Mouse (Mus musculus): ENCODE measurements around the gene Iffo1. TPM values are rescaled to one million over a fixed set of nuclear protein-coding genes. Genes with fewer than 3 reads are reported as not detected.

The Iffo1 gene
- polyA plus RNA-seq, 1 experiment from 2014 or later, result 4.8 TPM

DNA sequence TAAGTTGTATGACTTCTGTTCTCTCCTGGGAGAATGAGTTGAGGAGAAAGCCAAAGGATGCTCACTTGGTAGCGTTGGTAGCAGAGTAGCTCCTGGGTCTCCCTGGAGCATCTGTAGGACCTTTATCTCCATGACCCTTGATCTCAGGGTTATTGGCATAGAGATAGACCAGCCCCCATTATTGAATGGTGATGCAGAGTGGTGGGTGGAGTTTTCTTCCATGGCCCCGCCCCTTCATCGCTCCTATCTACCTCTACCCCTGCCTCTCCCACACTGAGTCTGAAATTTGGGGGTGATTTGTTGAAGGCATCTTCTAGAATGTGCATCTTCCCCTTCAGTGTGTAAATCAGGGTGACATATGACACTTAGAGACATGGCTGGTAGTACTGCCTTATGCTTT is 11.4 kb downstream of the Iffo1 start:
- ATAC-seq (peak; percentile 69), DNase-seq (peak; percentile 57)
- TF ChIP-seq EP300 (IDR thresholded peaks at IDR 0.05; ENCODE audit: low read depth) (no peak), CTCF (IDR thresholded peaks at IDR 0.05; ENCODE audit: low read depth) (no peak)
- H3K9me3 ChIP-seq (ENCODE audit: low read length), result no peaks in the 10 kb centered on the region
- peaks cover 37% of the 10 kb centered on the region for H3K36me3 ChIP-seq (replicated peaks; ENCODE audit: insufficient read depth, low read length)
- no peak overlapping the region for H3K4me2 ChIP-seq (ENCODE audit: low read depth, low read length)
- no peak overlapping the region for H3K4me3 ChIP-seq (ENCODE audit: low read depth, low read length)
- H3K27me3 ChIP-seq (ENCODE audit: insufficient read depth, low read length), result no peaks in the 10 kb centered on the region
- H3K27ac ChIP-seq (ENCODE audit: low read depth), result peak overlapping the region; percentile 70; the same call in 1 of the 2 replicates
- no peak overlapping the region for H3K9ac ChIP-seq (replicated peaks)
- WGBS (ENCODE audit: insufficient replicate concordance), result 62% methylated on average over 3 of the region's 3 CpGs
- peaks cover 15% of the 10 kb centered on the region for H3K4me1 ChIP-seq (ENCODE audit: insufficient read depth)

DNA sequence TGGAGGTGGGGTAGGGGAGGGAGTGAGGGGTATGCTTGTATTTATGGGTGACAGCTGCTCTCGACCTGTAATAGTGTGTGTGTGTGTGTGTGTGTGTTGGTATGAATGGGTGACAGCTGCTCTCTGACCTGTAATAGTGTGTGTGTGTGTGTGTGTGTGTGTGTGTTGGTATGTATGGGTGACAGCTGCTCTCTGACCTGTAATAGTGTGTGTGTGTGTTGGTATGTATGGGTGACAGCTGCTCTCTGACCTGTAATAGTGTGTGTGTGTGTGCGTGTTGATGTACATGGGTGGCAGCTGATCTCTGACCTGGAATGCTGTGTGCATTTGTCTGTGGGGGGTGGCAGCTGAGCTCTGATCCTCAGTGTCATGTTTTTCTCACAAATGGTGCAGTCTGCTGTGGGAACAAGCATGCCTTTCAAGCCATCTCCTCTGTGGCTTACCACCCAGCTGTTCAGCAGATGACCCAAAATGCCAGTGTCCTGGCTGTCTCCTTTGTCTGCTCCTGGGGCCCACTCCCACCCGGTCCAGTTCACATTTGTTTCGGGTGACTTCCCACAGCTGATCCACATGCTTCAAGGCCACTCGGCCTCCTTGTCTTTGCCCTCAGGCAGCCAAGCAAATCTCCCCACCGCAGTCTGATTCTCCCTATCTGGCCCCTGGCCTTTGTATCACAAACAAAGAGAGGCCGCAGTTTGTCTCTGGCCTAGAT is 12.0 kb downstream of the Iffo1 start:
- H3K27ac ChIP-seq (ENCODE audit: low read depth), result peak overlapping the region; percentile 70
- DNase-seq (no peak), ATAC-seq (peak; percentile 58)
- H3K4me1 ChIP-seq (ENCODE audit: insufficient read depth), result peaks cover 15% of the 10 kb centered on the region
- TF ChIP-seq CTCF (IDR thresholded peaks at IDR 0.05; ENCODE audit: low read depth), result no peak
- no peak for TF ChIP-seq EP300 (IDR thresholded peaks at IDR 0.05; ENCODE audit: low read depth)
- H3K4me3 ChIP-seq (ENCODE audit: low read depth, low read length), result no peak overlapping the region
- H3K9me3 ChIP-seq (ENCODE audit: low read length), result no peaks in the 10 kb centered on the region
- peaks cover 36% of the 10 kb centered on the region for H3K36me3 ChIP-seq (replicated peaks; ENCODE audit: insufficient read depth, low read length)
- no peaks in the 10 kb centered on the region for H3K27me3 ChIP-seq (ENCODE audit: insufficient read depth, low read length)
- no peak overlapping the region for H3K4me2 ChIP-seq (ENCODE audit: low read depth, low read length)
- no peak overlapping the region for H3K9ac ChIP-seq (replicated peaks)
- WGBS (ENCODE audit: insufficient replicate concordance), result 68% methylated on average over 7 of the region's 7 CpGs

DNA sequence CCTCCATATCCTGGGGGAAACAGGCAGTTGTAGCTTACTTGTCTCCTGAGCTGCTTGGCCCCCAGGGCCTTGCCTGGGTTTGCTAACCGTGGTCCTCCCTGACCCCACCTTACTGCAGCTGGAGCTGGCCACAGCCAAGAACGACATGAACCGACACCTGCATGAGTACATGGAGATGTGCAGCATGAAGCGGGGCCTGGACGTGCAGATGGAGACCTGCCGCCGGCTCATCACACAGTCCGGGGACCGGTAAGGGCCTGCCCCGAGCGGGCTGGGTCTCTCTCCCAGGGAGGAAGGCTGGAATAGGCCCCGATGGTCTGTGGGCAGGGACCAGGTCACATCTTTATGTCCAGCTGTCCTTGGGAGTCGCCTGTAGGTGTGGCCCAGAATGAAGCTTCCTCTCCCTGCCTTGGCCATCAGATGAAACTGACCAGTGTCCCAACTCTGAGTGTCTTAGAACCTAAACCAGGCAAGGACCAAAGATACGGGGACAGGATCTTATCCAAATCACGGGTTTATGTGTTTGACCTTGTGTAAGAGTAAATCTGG is 14.0 kb downstream of the Iffo1 start:
- no peak overlapping the region for H3K27ac ChIP-seq (ENCODE audit: low read depth)
- WGBS (ENCODE audit: insufficient replicate concordance), result 82% methylated on average over 15 of the region's 15 CpGs

DNA sequence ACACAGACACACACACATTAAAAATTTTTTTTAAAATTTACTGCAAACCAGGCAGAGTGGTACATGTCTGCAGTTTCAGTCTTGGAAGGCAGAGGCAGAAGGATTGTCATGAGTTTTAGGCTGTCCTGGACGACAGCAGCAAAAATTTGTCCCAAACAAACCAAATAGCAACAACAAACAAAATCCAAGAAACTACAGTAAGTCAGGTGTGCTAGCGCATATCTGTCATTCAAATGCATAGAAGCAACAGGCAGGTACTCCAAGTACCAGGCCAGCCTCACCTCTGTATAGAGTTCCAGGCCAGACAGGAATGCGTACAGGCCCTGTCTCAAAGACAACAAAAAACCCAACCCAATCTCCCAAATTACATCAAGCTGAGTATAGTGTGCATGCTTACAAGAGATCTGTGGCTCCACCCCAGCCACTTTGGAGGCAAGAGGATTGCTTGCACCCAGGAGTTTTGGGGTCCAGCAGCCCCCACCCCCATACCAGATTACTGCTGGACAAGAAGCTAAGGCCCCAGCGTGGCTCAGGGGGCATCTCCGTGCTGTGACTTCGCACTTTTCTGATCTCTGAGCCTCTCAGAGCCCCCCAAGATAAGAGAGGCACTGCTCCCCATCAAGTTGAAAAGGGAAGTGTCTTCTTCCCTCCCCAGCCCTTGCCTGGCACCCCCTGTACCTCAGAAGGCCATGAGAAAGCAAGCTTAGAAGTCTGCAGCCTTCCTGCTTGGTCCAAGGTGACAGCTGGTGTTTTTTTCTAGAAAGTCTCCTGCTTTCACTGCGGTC is 14.9 kb downstream of the Iffo1 start:
- Histone ChIP-seq H3K9me3 (ENCODE audit: low read length) (no peaks in the 10 kb centered on the region), H3K4me2 (ENCODE audit: low read depth, low read length) (no peak overlapping the region), H3K4me1 (ENCODE audit: insufficient read depth) (peaks cover 26% of the 10 kb centered on the region), H3K9ac (replicated peaks) (no peak overlapping the region), H3K4me3 (ENCODE audit: low read depth, low read length) (no peak overlapping the region), H3K27me3 (ENCODE audit: insufficient read depth, low read length) (no peaks in the 10 kb centered on the region), H3K27ac (ENCODE audit: low read depth) (peak overlapping the region; percentile 34; the same call in 1 of the 2 replicates), H3K36me3 (replicated peaks; ENCODE audit: insufficient read depth, low read length) (peaks cover 37% of the 10 kb centered on the region)
- DNase-seq, result no peak
- 65% methylated on average over 7 of the region's 7 CpGs for WGBS (ENCODE audit: insufficient replicate concordance)
- ATAC-seq, result no peak
- TF ChIP-seq EP300 (IDR thresholded peaks at IDR 0.05; ENCODE audit: low read depth), result no peak

More for the DNA sequence above, 14.0 kb downstream of the Iffo1 start:
- no peak for DNase-seq
- peaks cover 35% of the 10 kb centered on the region for H3K36me3 ChIP-seq (replicated peaks; ENCODE audit: insufficient read depth, low read length)
- no peak overlapping the region for H3K4me2 ChIP-seq (ENCODE audit: low read depth, low read length)
- H3K27me3 ChIP-seq (ENCODE audit: insufficient read depth, low read length), result no peaks in the 10 kb centered on the region
- no peak overlapping the region for H3K9ac ChIP-seq (replicated peaks)
- no peaks in the 10 kb centered on the region for H3K9me3 ChIP-seq (ENCODE audit: low read length)
- TF ChIP-seq CTCF (IDR thresholded peaks at IDR 0.05; ENCODE audit: low read depth) (no peak), EP300 (IDR thresholded peaks at IDR 0.05; ENCODE audit: low read depth) (no peak)
- no peak overlapping the region for H3K4me3 ChIP-seq (ENCODE audit: low read depth, low read length)
- peaks cover 23% of the 10 kb centered on the region for H3K4me1 ChIP-seq (ENCODE audit: insufficient read depth)
- ATAC-seq, result no peak

DNA sequence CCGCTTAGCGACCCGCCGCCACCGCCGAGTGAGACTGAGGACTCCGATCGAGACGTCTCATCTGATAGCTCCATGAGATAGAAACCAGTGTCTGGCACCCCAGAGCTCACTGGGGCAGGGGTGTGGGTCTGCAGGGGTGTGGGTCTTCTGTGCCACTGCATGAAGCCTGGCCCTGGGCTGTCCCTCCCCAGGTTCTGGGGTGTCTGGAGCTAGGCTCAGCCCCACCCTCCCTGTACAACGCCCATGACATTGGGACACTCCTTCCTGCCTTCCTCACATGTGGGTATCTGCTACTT is 15.5 kb downstream of the Iffo1 start:
- H3K4me2 ChIP-seq (ENCODE audit: low read depth, low read length), result no peak overlapping the region
- 45% methylated on average over 10 of the region's 10 CpGs for WGBS (ENCODE audit: insufficient replicate concordance)

More for the DNA sequence above, 15.5 kb downstream of the Iffo1 start:
- Histone ChIP-seq H3K4me3 (ENCODE audit: low read depth, low read length) (no peak overlapping the region), H3K27me3 (ENCODE audit: insufficient read depth, low read length) (no peaks in the 10 kb centered on the region), H3K36me3 (replicated peaks; ENCODE audit: insufficient read depth, low read length) (peaks cover 37% of the 10 kb centered on the region), H3K27ac (ENCODE audit: low read depth) (peak overlapping the region; percentile 34; the same call in 1 of the 2 replicates), H3K9me3 (ENCODE audit: low read length) (no peaks in the 10 kb centered on the region), H3K9ac (replicated peaks) (no peak overlapping the region), H3K4me1 (ENCODE audit: insufficient read depth) (peaks cover 26% of the 10 kb centered on the region)
- DNase-seq, result no peak
- TF ChIP-seq EP300 (IDR thresholded peaks at IDR 0.05; ENCODE audit: low read depth), result no peak
- TF ChIP-seq CTCF (IDR thresholded peaks at IDR 0.05; ENCODE audit: low read depth), result no peak
- no peak for ATAC-seq
